Mouse (Mus musculus) embryo, embryonic 10.5 days (tissue): ENCODE data around the gene Lekr1.

Source experiments
- DNase-seq: peaks from one replicate; pipeline ENCODE4 v3.0.0-alpha.2; 2015; ENCODE audit warnings: low spot score

Lekr1 gene

DNA sequence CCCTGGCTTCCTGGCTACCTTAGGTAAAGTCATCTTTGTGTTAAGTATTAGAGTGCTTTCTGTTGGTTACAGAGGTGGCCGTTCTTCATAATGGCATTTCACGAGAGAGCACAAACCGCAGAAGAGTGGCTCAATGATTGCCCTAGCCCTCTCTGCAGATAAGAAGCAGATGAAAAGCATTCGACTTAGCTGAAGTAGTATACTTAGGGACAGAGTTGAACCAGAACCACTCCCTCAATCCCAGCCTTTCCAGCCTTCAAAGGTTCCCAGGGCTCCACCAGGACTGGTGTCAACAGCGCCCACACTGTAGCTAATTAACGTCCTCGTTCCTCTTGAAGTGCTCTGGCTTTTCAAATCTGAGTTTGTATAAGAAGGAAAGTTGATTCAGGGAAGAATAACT, 166.4 kb downstream of the Lekr1 start:
- DNase-seq: peak; percentile 10

- no peak for DNase-seq
Observed at GRCm38 (mm10) chr3:65836435-65836834, 170.4 kb downstream of the Lekr1 start.

- no peak for DNase-seq
Observed at GRCm38 (mm10) chr3:65839664-65840063, 173.6 kb downstream of the Lekr1 start.

DNA sequence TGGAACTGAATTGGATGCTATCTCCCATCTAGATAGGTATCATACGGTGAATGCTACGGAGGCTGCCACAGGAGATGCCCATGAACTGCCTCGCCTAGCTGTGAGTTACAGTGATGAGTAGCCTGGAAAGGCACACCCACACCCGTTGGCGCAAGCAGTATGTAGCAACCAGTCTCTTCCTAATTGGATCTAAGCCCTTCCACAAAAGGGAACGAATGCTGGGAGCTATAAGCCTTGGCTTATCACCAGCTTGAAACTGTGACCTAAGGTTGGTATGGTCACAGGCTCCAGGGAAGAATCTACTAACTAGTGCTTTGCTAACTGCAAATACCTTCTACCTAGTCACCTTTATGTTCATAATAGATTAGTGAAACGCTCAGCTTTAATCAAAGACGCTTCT, 175.1 kb downstream of the Lekr1 start:
- no peak for DNase-seq

- no peak for DNase-seq
Observed at GRCm38 (mm10) chr3:65842515-65843184, 176.6 kb downstream of the Lekr1 start.

- DNase-seq: no peak
Observed at GRCm38 (mm10) chr3:65843185-65843552, 177.1 kb downstream of the Lekr1 start.

DNA sequence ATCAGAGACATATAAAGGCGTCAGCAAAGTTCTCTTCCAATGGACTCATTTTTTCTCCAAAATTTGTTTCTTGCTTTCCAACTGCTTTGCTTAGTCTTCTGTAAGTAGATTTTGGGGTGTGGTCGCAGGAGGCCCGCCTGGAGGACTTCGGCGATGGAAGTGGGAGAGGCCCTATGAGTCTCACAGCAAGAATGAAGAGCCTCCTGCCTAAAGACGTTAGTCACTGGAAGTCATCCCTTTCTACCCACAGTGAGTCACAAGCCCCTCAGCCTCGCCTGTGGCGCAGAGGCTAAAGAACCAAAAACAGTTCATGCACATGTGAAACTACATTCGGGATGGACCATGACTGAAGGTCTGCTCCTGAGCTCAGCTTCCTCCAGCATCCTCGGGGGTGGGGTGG, 178.3 kb downstream of the Lekr1 start:
- DNase-seq: no peak

- DNase-seq: no peak
Observed at GRCm38 (mm10) chr3:65844851-65845552, 179.0 kb downstream of the Lekr1 start.

DNA sequence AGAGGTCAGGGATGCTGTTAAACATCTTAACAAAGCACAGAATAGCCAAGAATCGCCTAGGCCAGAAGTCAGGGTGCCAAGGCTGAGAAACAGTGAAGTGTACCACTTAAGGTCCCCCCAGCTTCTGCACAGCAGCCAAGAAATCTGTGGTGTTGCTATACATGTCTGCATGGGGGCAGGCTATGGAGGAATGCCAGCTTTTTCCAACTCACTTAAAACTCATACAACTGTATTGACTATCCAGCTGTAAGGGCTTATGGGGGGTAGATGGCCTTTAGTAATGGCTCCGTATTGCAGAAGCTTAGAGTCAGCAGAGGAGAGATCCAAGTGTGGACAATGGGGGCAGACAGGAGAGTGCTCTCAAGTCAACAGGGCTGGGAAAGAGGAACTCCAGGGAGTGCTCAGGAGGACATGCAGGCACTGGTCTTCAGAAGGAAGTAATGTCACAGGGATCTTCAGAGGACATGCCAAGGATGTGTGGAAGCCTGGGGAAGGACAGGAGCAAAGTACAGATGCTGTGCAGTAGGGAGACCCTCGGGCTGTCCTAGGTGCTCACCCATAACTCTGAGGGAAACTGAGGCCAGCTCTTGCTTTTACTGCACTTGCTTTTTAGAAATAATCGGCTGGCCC, 181.2 kb downstream of the Lekr1 start:
- no peak for DNase-seq

DNA sequence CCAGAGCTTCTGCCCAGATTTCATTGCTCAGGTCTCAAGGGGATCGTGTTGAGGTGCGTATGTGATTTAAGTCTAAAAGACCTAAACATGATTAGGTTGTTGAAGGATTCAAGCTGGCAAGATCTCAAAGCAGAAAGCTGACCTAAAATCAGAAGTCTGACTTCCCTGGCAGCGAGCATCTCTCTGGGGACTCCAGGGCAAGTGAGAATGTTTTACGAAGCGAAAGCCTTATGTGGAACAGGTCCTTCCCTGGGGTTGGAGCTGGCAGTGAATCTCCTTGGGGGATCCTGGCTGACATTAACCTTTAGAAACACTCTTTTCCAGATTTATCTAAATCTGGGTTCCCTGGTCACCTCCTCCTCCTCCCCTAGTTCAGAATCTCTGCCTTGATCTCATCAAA, 187.7 kb downstream of the Lekr1 start:
- DNase-seq: no peak

- no peak for DNase-seq
Observed at GRCm38 (mm10) chr3:65855521-65855920, 189.5 kb downstream of the Lekr1 start.

GRCm38 (mm10) chr3:65858118-65858517, 192.1 kb downstream of the Lekr1 start:
- no peak for DNase-seq

DNA sequence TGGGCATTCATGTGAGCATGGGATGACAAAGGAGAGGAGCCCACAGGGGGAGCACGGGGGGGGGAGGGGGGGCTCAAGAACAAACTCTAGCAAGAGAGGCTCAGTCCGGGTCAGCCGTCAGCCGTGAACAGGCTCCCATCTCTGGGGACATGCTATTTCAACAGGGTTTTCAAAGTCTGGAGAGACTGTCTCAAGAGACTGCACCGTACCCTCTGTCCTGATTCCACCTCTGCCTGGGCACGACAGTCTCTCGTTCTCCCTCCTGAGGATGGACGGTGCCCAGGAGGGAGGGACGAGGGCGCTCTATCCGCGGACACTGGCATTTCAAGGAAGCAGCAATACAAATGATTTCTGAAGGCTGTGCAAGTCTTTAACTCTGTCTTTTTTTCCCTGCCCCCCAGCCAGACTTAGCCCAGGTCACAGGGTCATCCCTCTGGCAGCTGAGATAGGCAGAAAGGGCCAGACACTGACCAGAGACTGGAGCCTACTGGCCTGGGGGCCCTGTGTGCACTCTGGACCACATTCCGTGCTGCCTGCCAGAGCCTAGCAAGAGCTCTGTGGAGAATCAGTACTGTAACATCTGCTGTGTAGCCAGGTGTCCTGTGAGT, 192.8 kb downstream of the Lekr1 start:
- DNase-seq: peak; percentile 79

DNA sequence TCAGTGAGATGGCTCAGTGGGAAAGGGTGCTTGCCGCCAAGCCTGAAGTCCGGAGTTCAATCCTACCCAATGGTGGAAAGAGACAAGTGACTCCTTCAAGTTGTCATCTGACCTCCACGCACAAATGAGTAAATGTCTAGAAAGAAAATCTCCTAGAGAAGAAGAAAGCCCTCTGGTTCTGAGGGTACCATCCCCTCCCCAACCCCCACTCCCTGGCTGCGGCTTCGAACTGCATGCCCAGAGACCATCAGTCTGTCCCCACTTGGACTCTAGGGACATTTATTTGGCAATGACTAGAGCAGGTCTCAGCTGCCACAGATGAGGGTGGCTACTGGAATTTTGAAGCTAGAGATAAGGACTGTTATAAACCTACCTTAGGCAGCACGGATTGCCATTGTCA, 193.7 kb downstream of the Lekr1 start:
- no peak for DNase-seq

DNA sequence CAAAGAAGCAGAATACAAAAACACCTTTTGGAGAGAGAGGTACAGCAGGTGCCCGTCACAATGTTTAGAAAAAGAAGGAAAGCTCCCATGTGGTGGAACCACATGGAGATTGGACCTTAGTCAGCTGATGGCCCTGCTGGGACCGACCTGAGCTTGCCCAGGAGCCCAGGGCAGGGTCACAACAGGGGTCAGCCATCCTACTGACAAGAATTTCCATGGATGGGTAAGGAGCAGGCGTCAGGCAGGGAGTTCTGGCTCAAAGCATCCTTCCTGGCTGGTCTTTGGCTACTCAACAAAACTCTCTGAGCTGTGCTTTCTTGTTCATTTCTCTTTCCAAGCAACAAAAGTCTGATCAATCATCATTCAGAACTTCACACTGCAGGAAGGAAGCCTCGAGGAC, 194.9 kb downstream of the Lekr1 start:
- DNase-seq: no peak

DNA sequence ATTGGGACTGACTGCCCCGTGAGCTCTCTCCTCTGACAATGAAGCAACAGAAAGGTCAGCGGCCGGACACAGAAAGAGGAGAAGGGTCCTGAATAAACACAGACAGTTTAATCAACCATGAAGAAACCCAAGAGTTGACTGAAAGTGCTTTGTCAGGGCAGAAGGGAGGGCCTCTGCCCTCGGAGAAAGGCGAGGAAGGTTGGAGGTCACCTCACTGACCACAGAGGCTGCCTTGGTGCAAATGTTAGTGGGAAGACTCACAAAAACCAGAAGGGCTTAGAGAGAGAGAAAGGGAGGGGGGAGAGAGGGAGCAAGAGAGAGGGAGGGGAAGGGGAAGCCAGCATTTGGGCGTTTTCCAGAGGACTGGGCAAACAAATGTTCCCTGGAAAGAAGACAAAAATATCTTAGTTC, 195.4 kb downstream of the Lekr1 start:
- DNase-seq: peak; percentile 91

DNA sequence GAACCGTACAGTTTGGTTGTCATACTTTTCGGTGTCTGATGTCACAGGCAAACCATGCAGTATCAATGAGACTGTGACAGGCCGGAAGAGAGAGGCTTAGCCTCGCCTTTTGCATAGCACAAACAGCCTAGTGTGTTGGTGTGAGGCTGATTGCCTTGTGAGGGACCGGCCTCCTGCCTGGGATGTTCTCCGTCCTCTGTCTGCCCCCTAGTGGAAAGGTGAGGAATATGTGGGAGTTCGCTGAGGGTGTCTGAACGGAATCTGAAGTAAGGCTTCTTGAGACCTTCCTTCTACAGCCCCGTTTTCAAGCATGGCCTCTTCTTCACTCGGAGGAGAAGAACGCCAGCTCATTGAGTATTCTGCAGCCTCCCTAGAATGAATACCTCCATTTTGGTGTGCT, 197.3 kb downstream of the Lekr1 start:
- peak; percentile 94 for DNase-seq

DNA sequence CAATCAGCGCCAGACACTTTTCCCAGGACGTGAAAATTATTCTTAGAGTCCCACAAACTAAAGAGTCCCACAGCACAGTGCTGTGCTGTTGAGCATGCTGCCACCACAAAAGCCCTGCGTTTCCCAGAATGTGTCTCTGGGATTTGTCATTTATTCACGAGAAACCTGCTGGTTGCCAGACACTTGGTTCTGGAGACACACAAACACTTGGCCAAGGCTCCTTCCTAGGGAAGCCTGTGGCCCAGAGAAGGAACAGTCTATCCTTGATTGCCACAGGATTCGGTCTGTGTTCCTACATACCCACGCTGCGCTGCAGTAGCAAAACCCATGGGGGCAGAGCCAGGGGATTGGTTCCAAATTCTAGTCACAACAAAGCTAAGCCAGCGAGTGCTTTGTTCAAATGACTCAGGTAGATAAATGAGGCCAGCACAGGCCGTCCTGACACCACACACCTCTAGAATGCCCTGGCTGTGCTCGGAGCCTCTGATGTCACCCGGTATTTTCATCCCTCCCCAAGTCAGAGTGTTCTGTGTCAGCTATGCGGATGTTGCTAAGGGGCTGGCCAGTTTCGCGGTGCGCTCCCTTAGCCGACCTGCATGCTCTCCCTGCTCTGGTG, 197.8 kb downstream of the Lekr1 start:
- no peak for DNase-seq

- no peak for DNase-seq
Observed at GRCm38 (mm10) chr3:65868931-65869330, 202.9 kb downstream of the Lekr1 start.

DNA sequence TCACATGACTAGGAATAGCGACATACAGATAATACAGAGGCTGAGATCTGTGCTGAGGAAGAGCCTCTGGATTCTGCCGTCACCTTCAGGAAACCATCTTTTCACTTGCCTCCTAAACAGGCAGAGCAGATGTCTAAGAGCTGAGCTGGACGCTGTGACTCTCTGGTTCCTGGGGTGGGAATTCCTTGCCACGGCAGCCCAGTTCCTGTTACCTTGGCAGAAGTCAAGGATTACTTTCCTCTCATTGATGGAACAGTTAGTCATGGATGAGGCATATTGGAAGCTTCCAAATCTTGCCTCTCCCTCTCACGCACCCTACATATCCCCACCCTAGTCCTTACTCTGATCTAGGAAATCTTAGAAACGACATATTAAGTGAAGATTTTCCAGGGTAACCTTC, 203.7 kb downstream of the Lekr1 start:
- DNase-seq: no peak

DNA sequence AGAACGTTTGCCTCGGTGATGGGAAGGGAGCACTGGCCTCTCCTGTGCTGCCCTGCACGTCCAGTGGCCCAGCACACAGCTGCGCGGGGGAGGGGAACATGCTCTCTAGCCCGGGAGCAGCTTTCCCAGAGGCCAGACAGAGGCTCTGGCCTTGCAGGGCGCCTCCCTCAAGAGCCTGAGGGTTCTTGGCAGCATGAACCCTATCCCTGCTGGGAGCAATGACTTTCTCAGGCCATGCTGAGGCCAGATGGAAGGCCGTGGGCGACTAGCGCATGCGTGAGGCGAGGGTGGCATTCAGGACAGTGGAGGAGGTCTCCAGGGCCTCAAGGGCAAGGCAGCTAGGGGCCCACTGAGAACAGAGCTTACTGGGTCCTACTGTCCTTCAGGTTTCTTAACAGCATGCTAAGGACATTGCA, 205.2 kb downstream of the Lekr1 start:
- peak; percentile 81 for DNase-seq

- DNase-seq: peak; percentile 52
Observed at GRCm38 (mm10) chr3:65871609-65872272, 205.7 kb downstream of the Lekr1 start.
